Mouse (Mus musculus) kidney, adult 2 months (tissue): ENCODE data around the gene Cnih2.

Source experiments
- CTCF ChIP-seq: fragments of 200-500 bp; conservative IDR thresholded peaks from 2 replicates; pipeline ENCODE4 v1.5.1; 2011; ENCODE audit warnings: low read depth, mild to moderate bottlenecking, control low read depth, low read length, moderate library complexity, mixed read lengths; ENCODE audit not compliant: insufficient read depth, insufficient read length
- POLR2A ChIP-seq: fragments of 200-500 bp; IDR thresholded peaks from one replicate; pipeline ENCODE4 v1.6.1; 2011; ENCODE audit warnings: low read depth, low read length, control low read depth

GRCm38 (mm10) chr19:5057876-5058775 lies 40.2 kb downstream of the Cnih2 start:
- TF ChIP-seq POLR2A (no peak), CTCF (no peak)
